Mouse (Mus musculus) liver, embryonic 14.5 days (tissue): ENCODE measurements around the gene Olfr9.

Source experiments
- CTCF ChIP-seq: IDR thresholded peaks from 2 replicates; pipeline ENCODE4 v1.5.1; 2016; ENCODE audit warnings: antibody characterized with exemption, low read depth, control low read depth
- EP300 ChIP-seq: IDR thresholded peaks from 2 replicates; pipeline ENCODE4 v1.6.1; 2016; ENCODE audit warnings: antibody characterized with exemption, low read depth

DNA sequence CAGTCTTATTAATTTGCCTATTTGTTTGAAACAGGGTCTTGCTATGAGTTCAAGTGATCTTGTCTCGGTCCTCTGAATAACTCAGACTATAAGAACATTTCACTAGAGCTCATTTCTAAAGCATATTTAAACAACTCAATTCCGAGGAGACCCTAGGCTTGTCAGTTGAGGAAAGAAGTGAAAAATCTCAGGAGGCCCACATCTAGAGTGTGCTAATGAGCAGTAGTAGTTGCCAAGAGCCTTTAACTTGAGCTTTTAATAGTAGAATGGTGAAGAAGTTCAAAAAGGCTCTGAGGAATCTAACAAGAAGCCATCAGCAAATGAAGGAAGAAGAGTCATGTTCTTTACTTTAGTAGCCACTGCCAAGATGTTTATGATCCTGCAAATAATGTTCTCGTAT is 50.6 kb downstream of the Olfr9 start, which contains the start of gene Olfr764-ps1:
- no peak for TF ChIP-seq EP300
- no peak for TF ChIP-seq CTCF
